Mouse (Mus musculus) heart, adult 2 months (tissue): ENCODE results near the gene Crispld2.

Experiments
- CTCF ChIP-seq: fragments of 200-600 bp; IDR thresholded peaks from 2 replicates; pipeline ENCODE4 v1.8.1; 2022; ENCODE audit warnings: antibody characterized with exemption, mild to moderate bottlenecking, moderate library complexity
- EP300 ChIP-seq: fragments of 200-500 bp; IDR thresholded peaks from 2 replicates; pipeline ENCODE4 v1.6.1; 2011; ENCODE audit warnings: low read depth, low read length, control low read depth; ENCODE audit not compliant: insufficient read depth
- POLR2A ChIP-seq: fragments of 200-500 bp; IDR thresholded peaks from 2 replicates; pipeline ENCODE4 v1.6.1; 2011; ENCODE audit warnings: mild to moderate bottlenecking, low read depth, low read length, control low read depth; ENCODE audit not compliant: insufficient read depth

GRCm38 (mm10) chr8:120030447-120030846, 38.2 kb downstream of the Crispld2 start:
- no peak for TF ChIP-seq CTCF
- TF ChIP-seq POLR2A, result no peak
- TF ChIP-seq EP300, result no peak
